Mouse (Mus musculus) cortical plate, adult 2 months (tissue): Measurements from ENCODE around the gene Enpp4.

Experiments
- CTCF ChIP-seq: fragments of 200-500 bp; IDR thresholded peaks from 2 replicates; pipeline ENCODE4 v1.5.1; 2011; ENCODE audit warnings: mild to moderate bottlenecking, control low read depth, low read length; ENCODE audit not compliant: insufficient read depth; ENCODE audit errors: extremely low read depth
- POLR2A ChIP-seq: fragments of 200-500 bp; IDR thresholded peaks from 2 replicates; pipeline ENCODE4 v1.6.1; 2011; ENCODE audit warnings: mild to moderate bottlenecking, low read length, control low read depth; ENCODE audit not compliant: insufficient read depth; ENCODE audit errors: extremely low read depth

DNA sequence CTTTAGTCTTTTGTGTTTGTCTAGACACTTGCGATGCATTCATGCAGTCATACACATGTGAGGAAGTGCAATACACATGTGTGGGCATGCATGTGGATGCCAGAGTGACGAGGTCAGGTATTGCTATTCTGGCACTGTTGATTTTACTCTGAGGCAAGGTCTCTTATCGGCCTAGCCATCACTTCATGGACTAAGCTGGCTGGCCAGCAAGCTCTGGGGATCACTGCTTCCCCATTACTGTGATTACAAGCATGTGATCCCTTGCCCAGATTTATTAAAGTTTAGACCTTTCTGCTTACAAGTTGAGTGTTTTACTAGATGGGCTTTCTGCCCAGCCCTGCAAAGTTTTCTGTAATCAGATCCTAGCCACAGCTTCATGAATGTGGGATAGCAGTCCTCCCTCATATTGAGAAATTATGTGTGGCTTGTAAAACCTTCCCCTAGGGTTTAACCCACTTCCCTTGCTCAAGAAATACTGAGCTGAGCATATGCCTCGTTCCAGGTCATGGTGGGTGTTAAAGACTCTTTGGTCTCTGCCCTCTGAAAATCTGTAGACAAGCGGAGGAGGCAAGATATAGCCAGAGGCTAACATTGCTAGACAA lies 44.2 kb downstream of the Enpp4 start:
- no peak for TF ChIP-seq CTCF
- no peak for TF ChIP-seq POLR2A
